Mouse (Mus musculus): ENCODE measurements around the gene Cwc22. TPM values are rescaled to one million over a fixed set of nuclear protein-coding genes. Genes with fewer than 3 reads are reported as not detected.

Gene Cwc22
- polyA plus RNA-seq, 1 experiment, result 8.5 TPM

GRCm38 (mm10) chr2:77894896-77895295 is 51.3 kb downstream of the Cwc22 start:
- H3K4me3 ChIP-seq (ENCODE audit: insufficient read depth, poor library complexity, severe bottlenecking), result no peak overlapping the region
- H3K27me3 ChIP-seq (ENCODE audit: control insufficient read depth, insufficient read depth, insufficient read length), result no peaks in the 10 kb centered on the region
- no peak overlapping the region for H3ac ChIP-seq (ENCODE audit: control insufficient read depth, insufficient read length, low read depth)
- TF ChIP-seq CTCF (IDR thresholded peaks at IDR 0.05; ENCODE audit: control insufficient read depth, insufficient read depth, insufficient read length) (no peak), USF1 (IDR thresholded peaks at IDR 0.05; ENCODE audit: low read depth) (no peak), MYOD1 (IDR thresholded peaks at IDR 0.05; ENCODE audit: control insufficient read depth, insufficient read length, low read depth) (no peak), CEBPB (IDR thresholded peaks at IDR 0.05; ENCODE audit: low read depth) (no peak), MYOG (IDR thresholded peaks at IDR 0.05; ENCODE audit: control insufficient read depth, extremely low read depth, insufficient read length) (no peak), FOSL1 (IDR thresholded peaks at IDR 0.05; ENCODE audit: insufficient read depth, low read length, poor library complexity, severe bottlenecking) (no peak), MAX (IDR thresholded peaks at IDR 0.05) (no peak)
- H3K79me3 ChIP-seq (ENCODE audit: low read depth), result peaks cover 1% of the 10 kb centered on the region
- peaks cover 65% of the 10 kb centered on the region for H3K36me3 ChIP-seq (ENCODE audit: control insufficient read depth, insufficient read depth)
- H3K79me2 ChIP-seq (ENCODE audit: control insufficient read depth, insufficient read depth), result no peaks in the 10 kb centered on the region

- Histone ChIP-seq H3K36me3 (ENCODE audit: control insufficient read depth, insufficient read depth) (peaks cover 51% of the 10 kb centered on the region), H3K4me3 (ENCODE audit: insufficient read depth, poor library complexity, severe bottlenecking) (no peak overlapping the region), H3K79me3 (ENCODE audit: low read depth) (peaks cover 1% of the 10 kb centered on the region), H3ac (ENCODE audit: control insufficient read depth, insufficient read length, low read depth) (no peak overlapping the region), H3K79me2 (ENCODE audit: control insufficient read depth, insufficient read depth) (no peaks in the 10 kb centered on the region), H3K27me3 (ENCODE audit: control insufficient read depth, insufficient read depth, insufficient read length) (no peaks in the 10 kb centered on the region)
- TF ChIP-seq CTCF (IDR thresholded peaks at IDR 0.05; ENCODE audit: control insufficient read depth, insufficient read depth, insufficient read length) (no peak), MAX (IDR thresholded peaks at IDR 0.05) (no peak), MYOD1 (IDR thresholded peaks at IDR 0.05; ENCODE audit: control insufficient read depth, insufficient read length, low read depth) (no peak), USF1 (IDR thresholded peaks at IDR 0.05; ENCODE audit: low read depth) (no peak), CEBPB (IDR thresholded peaks at IDR 0.05; ENCODE audit: low read depth) (no peak), MYOG (IDR thresholded peaks at IDR 0.05; ENCODE audit: control insufficient read depth, extremely low read depth, insufficient read length) (no peak), FOSL1 (IDR thresholded peaks at IDR 0.05; ENCODE audit: insufficient read depth, low read length, poor library complexity, severe bottlenecking) (no peak)
Observed at GRCm38 (mm10) chr2:77893505-77893904, 52.7 kb downstream of the Cwc22 start.

- no peak overlapping the region for H3ac ChIP-seq (ENCODE audit: control insufficient read depth, insufficient read length, low read depth)
- H3K79me2 ChIP-seq (ENCODE audit: control insufficient read depth, insufficient read depth), result no peaks in the 10 kb centered on the region
- H3K79me3 ChIP-seq (ENCODE audit: low read depth), result no peaks in the 10 kb centered on the region
- H3K4me3 ChIP-seq (ENCODE audit: insufficient read depth, poor library complexity, severe bottlenecking), result no peak overlapping the region
- H3K27me3 ChIP-seq (ENCODE audit: control insufficient read depth, insufficient read depth, insufficient read length), result no peaks in the 10 kb centered on the region
- TF ChIP-seq MAX (IDR thresholded peaks at IDR 0.05) (no peak), CEBPB (IDR thresholded peaks at IDR 0.05; ENCODE audit: low read depth) (no peak), FOSL1 (IDR thresholded peaks at IDR 0.05; ENCODE audit: insufficient read depth, low read length, poor library complexity, severe bottlenecking) (no peak)
- H3K36me3 ChIP-seq (ENCODE audit: control insufficient read depth, insufficient read depth), result peaks cover 42% of the 10 kb centered on the region
Observed at GRCm38 (mm10) chr2:77892573-77892972, 53.6 kb downstream of the Cwc22 start.

DNA sequence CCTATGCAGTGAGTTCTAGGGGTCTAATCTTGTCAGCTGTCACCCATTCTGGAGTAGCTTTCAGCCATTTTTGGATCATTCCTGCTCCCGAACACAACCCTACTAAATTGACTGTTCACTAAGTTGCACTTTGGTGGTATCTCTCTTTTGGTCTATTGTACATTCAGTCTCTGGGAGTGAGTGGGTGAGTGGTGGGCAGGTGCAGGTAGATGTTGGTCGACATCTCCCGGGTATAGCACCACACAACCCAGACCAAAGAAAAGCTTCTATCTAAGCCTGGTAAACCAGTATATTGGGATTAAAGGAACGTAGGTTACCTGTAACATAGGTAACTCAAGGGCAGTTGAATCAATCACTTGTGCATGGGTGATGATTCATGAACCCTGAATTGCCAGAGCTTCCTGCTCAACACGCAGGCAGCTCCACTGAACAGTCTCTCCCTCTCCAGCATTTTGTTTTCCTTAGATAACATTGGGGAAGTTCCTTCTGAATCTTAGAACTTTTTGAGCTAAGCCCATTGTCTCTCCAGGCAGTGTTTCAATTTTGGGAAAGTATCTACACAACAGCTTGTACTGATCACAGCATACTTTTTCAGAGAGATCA is 55.2 kb downstream of the Cwc22 start:
- Histone ChIP-seq H3K79me3 (ENCODE audit: low read depth) (no peaks in the 10 kb centered on the region), H3ac (ENCODE audit: control insufficient read depth, insufficient read length, low read depth) (no peak overlapping the region), H3K36me3 (ENCODE audit: control insufficient read depth, insufficient read depth) (peaks cover 27% of the 10 kb centered on the region), H3K4me3 (ENCODE audit: insufficient read depth, poor library complexity, severe bottlenecking) (no peak overlapping the region), H3K27me3 (ENCODE audit: control insufficient read depth, insufficient read depth, insufficient read length) (no peaks in the 10 kb centered on the region), H3K79me2 (ENCODE audit: control insufficient read depth, insufficient read depth) (no peaks in the 10 kb centered on the region)
- TF ChIP-seq USF1 (IDR thresholded peaks at IDR 0.05; ENCODE audit: low read depth) (no peak), CTCF (IDR thresholded peaks at IDR 0.05; ENCODE audit: control insufficient read depth, insufficient read depth, insufficient read length) (no peak), MYOD1 (IDR thresholded peaks at IDR 0.05; ENCODE audit: control insufficient read depth, insufficient read length, low read depth) (no peak), FOSL1 (IDR thresholded peaks at IDR 0.05; ENCODE audit: insufficient read depth, low read length, poor library complexity, severe bottlenecking) (no peak), MAX (IDR thresholded peaks at IDR 0.05) (no peak), CEBPB (IDR thresholded peaks at IDR 0.05; ENCODE audit: low read depth) (no peak), MYOG (IDR thresholded peaks at IDR 0.05; ENCODE audit: control insufficient read depth, extremely low read depth, insufficient read length) (no peak)

DNA sequence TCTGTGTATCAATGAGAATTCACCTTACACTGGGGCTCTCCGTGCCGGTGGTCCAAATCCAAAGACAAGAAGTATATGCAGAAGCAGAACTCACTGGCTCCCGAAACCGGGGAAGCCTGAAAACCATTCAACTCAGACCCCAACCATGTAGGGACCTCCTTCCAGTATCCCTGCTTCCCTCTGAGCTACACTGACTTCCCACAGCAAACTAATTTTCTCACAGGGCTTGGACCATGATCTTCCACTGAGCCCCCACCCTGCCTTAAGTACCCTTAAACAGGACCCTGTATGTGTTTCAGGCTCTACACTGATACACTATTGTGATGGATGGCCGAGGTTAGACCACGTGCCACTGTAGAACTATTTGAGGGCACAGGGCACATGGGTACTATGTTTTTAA is 56.2 kb downstream of the Cwc22 start:
- H3K79me2 ChIP-seq (ENCODE audit: control insufficient read depth, insufficient read depth), result no peaks in the 10 kb centered on the region
- H3K27me3 ChIP-seq (ENCODE audit: control insufficient read depth, insufficient read depth, insufficient read length), result no peaks in the 10 kb centered on the region
- H3K36me3 ChIP-seq (ENCODE audit: control insufficient read depth, insufficient read depth), result peaks cover 23% of the 10 kb centered on the region

GRCm38 (mm10) chr2:77889401-77889800 is 56.8 kb downstream of the Cwc22 start:
- no peak overlapping the region for H3ac ChIP-seq (ENCODE audit: control insufficient read depth, insufficient read length, low read depth)
- H3K4me3 ChIP-seq (ENCODE audit: insufficient read depth, poor library complexity, severe bottlenecking), result no peak overlapping the region
- H3K79me2 ChIP-seq (ENCODE audit: control insufficient read depth, insufficient read depth), result no peaks in the 10 kb centered on the region
- peaks cover 17% of the 10 kb centered on the region for H3K36me3 ChIP-seq (ENCODE audit: control insufficient read depth, insufficient read depth)
- H3K27me3 ChIP-seq (ENCODE audit: control insufficient read depth, insufficient read depth, insufficient read length), result no peaks in the 10 kb centered on the region
- TF ChIP-seq MYOD1 (IDR thresholded peaks at IDR 0.05; ENCODE audit: control insufficient read depth, insufficient read length, low read depth), result no peak
- no peak for TF ChIP-seq USF1 (IDR thresholded peaks at IDR 0.05; ENCODE audit: low read depth)
- no peak for TF ChIP-seq CTCF (IDR thresholded peaks at IDR 0.05; ENCODE audit: control insufficient read depth, insufficient read depth, insufficient read length)
- TF ChIP-seq CEBPB (IDR thresholded peaks at IDR 0.05; ENCODE audit: low read depth), result no peak
- TF ChIP-seq FOSL1 (IDR thresholded peaks at IDR 0.05; ENCODE audit: insufficient read depth, low read length, poor library complexity, severe bottlenecking), result no peak
- no peak for TF ChIP-seq MAX (IDR thresholded peaks at IDR 0.05)
- TF ChIP-seq MYOG (IDR thresholded peaks at IDR 0.05; ENCODE audit: control insufficient read depth, extremely low read depth, insufficient read length), result no peak
- H3K79me3 ChIP-seq (ENCODE audit: low read depth), result no peaks in the 10 kb centered on the region

More for the DNA sequence above, 56.2 kb downstream of the Cwc22 start:
- no peak for TF ChIP-seq CEBPB (IDR thresholded peaks at IDR 0.05; ENCODE audit: low read depth)
- TF ChIP-seq FOSL1 (IDR thresholded peaks at IDR 0.05; ENCODE audit: insufficient read depth, low read length, poor library complexity, severe bottlenecking), result no peak
- TF ChIP-seq MYOD1 (IDR thresholded peaks at IDR 0.05; ENCODE audit: control insufficient read depth, insufficient read length, low read depth), result no peak
- TF ChIP-seq MYOG (IDR thresholded peaks at IDR 0.05; ENCODE audit: control insufficient read depth, extremely low read depth, insufficient read length), result no peak
- TF ChIP-seq CTCF (IDR thresholded peaks at IDR 0.05; ENCODE audit: control insufficient read depth, insufficient read depth, insufficient read length), result no peak
- no peak for TF ChIP-seq USF1 (IDR thresholded peaks at IDR 0.05; ENCODE audit: low read depth)
- no peak for TF ChIP-seq MAX (IDR thresholded peaks at IDR 0.05)
- H3K79me3 ChIP-seq (ENCODE audit: low read depth), result no peaks in the 10 kb centered on the region
- H3K4me3 ChIP-seq (ENCODE audit: insufficient read depth, poor library complexity, severe bottlenecking), result no peak overlapping the region
- no peak overlapping the region for H3ac ChIP-seq (ENCODE audit: control insufficient read depth, insufficient read length, low read depth)

Data from C2C12 (cell line).